Mouse (Mus musculus): ENCODE results near the gene Mapkapk3.

Gene Mapkapk3

GRCm38 (mm10) chr9:107295616-107296015, 5.9 kb upstream of the Mapkapk3 start:
- in situ Hi-C loops (cut with MseI, MboI): loop anchor here in 1 of 2 experiments (5.0 kb wide), 1 partner anchor 42 kb away; the partner anchor contains the start of gene Hemk1

GRCm38 (mm10) chr9:107294249-107294648, 4.6 kb upstream of the Mapkapk3 start:
- in situ Hi-C loops (cut with MseI, MboI): loop anchor here (5.0 kb wide), 2 partner anchors 43 to 47 kb away; partner anchors contain the start of gene Hemk1 (in 1 of the 2)

GRCm38 (mm10) chr9:107290897-107291296, 1.2 kb upstream of the Mapkapk3 start:
- in situ Hi-C loops (cut with MseI, MboI): loop anchor here (5.0 kb wide), 2 partner anchors 44 to 46 kb away; partner anchors contain the start of gene Hemk1 (in 1 of the 2)

GRCm38 (mm10) chr9:107288711-107289110, 966 bp downstream of the Mapkapk3 start:
- in situ Hi-C loops (cut with MseI, MboI): no loop called here

- in situ Hi-C loops (cut with MseI, MboI): no loop called here
These were observed 1.5 kb downstream of the Mapkapk3 start for GRCm38 (mm10) chr9:107288105-107288650.

GRCm38 (mm10) chr9:107287294-107287693, 2.4 kb downstream of the Mapkapk3 start:
- in situ Hi-C loops (cut with MseI, MboI): no loop called here

- in situ Hi-C loops (cut with MseI, MboI): no loop called here
These were observed 4.7 kb downstream of the Mapkapk3 start for GRCm38 (mm10) chr9:107285009-107285408.

- in situ Hi-C loops (cut with MseI, MboI): no loop called here
These were observed 6.7 kb downstream of the Mapkapk3 start for GRCm38 (mm10) chr9:107282951-107283350.

- in situ Hi-C loops (cut with MseI, MboI): no loop called here
These were observed 8.3 kb downstream of the Mapkapk3 start for GRCm38 (mm10) chr9:107281241-107281987.

- in situ Hi-C loops (cut with MseI, MboI): no loop called here
These were observed 9.2 kb downstream of the Mapkapk3 start for GRCm38 (mm10) chr9:107280322-107281027.

- in situ Hi-C loops (cut with MseI, MboI): no loop called here
These were observed 10.0 kb downstream of the Mapkapk3 start for GRCm38 (mm10) chr9:107279378-107280321.

- in situ Hi-C loops (cut with MseI, MboI): no loop called here
These were observed 10.9 kb downstream of the Mapkapk3 start for GRCm38 (mm10) chr9:107278527-107279377.

GRCm38 (mm10) chr9:107278126-107278525, 11.6 kb downstream of the Mapkapk3 start:
- in situ Hi-C loops (cut with MseI, MboI): no loop called here

- in situ Hi-C loops (cut with MseI, MboI): no loop called here
These were observed 12.1 kb downstream of the Mapkapk3 start for GRCm38 (mm10) chr9:107277603-107278002.

- in situ Hi-C loops (cut with MseI, MboI): no loop called here
These were observed 14.0 kb downstream of the Mapkapk3 start for GRCm38 (mm10) chr9:107275710-107276109.

GRCm38 (mm10) chr9:107274751-107275150, 14.9 kb downstream of the Mapkapk3 start:
- in situ Hi-C loops (cut with MseI, MboI): no loop called here

- in situ Hi-C loops (cut with MseI, MboI): no loop called here
These were observed 16.5 kb downstream of the Mapkapk3 start for GRCm38 (mm10) chr9:107273184-107273583.

GRCm38 (mm10) chr9:107272284-107272683, 17.4 kb downstream of the Mapkapk3 start:
- in situ Hi-C loops (cut with MseI, MboI): no loop called here

- in situ Hi-C loops (cut with MseI, MboI): no loop called here
These were observed 18.3 kb downstream of the Mapkapk3 start for GRCm38 (mm10) chr9:107271177-107271938.

GRCm38 (mm10) chr9:107269772-107270171, 19.9 kb downstream of the Mapkapk3 start:
- in situ Hi-C loops (cut with MseI, MboI): no loop called here
